Mouse (Mus musculus): Measurements from ENCODE around the gene Acap2. TPM values are rescaled to one million over a fixed set of nuclear protein-coding genes. Genes with fewer than 3 reads are reported as not detected.

Acap2 gene
- polyA plus RNA-seq, 1 experiment from 2014 or later: 26.3 TPM

- no peak overlapping the region for H3K4me2 ChIP-seq (ENCODE audit: low read depth, low read length)
- H3K9me3 ChIP-seq (ENCODE audit: control insufficient read depth, low read length): peaks cover 23% of the 10 kb centered on the region
- H3K4me1 ChIP-seq (ENCODE audit: control insufficient read depth, insufficient read depth, low read length): peaks cover 1% of the 10 kb centered on the region; the same call in 1 of the 2 replicates
- H3K4me3 ChIP-seq (ENCODE audit: low read depth, low read length): no peak overlapping the region
- ATAC-seq (ENCODE audit: low read depth): no peak
- H3K9ac ChIP-seq (ENCODE audit: low read depth, low read length): no peak overlapping the region
- H3K27me3 ChIP-seq (replicated peaks; ENCODE audit: control insufficient read depth, insufficient read depth, low read length): no peaks in the 10 kb centered on the region
- H3K27ac ChIP-seq (replicated peaks; ENCODE audit: low read depth, low read length): no peak overlapping the region
- no peak for DNase-seq (ENCODE audit: low spot score)
- 61% methylated on average over 6 of the region's 6 CpGs for WGBS
- H3K36me3 ChIP-seq (ENCODE audit: control insufficient read depth, insufficient read depth, low read length): peaks cover 38% of the 10 kb centered on the region
These were observed 40.6 kb downstream of the Acap2 start for GRCm38 (mm10) chr16:31160486-31160885.

- H3K36me3 ChIP-seq (ENCODE audit: control insufficient read depth, insufficient read depth, low read length): peaks cover 48% of the 10 kb centered on the region
- H3K27ac ChIP-seq (replicated peaks; ENCODE audit: low read depth, low read length): no peak overlapping the region
- no peak overlapping the region for H3K9ac ChIP-seq (ENCODE audit: low read depth, low read length)
- H3K4me2 ChIP-seq (ENCODE audit: low read depth, low read length): no peak overlapping the region
- no peak overlapping the region for H3K4me3 ChIP-seq (ENCODE audit: low read depth, low read length)
- H3K9me3 ChIP-seq (ENCODE audit: control insufficient read depth, low read length): peaks cover 24% of the 10 kb centered on the region
- 37% methylated on average over 2 of the region's 2 CpGs for WGBS
- DNase-seq (ENCODE audit: low spot score) (no peak), ATAC-seq (ENCODE audit: low read depth) (no peak)
- H3K27me3 ChIP-seq (replicated peaks; ENCODE audit: control insufficient read depth, insufficient read depth, low read length): no peaks in the 10 kb centered on the region
- no peaks in the 10 kb centered on the region; the same call in 1 of the 2 replicates for H3K4me1 ChIP-seq (ENCODE audit: control insufficient read depth, insufficient read depth, low read length)
These were observed 41.6 kb downstream of the Acap2 start for GRCm38 (mm10) chr16:31159491-31159890.

DNA sequence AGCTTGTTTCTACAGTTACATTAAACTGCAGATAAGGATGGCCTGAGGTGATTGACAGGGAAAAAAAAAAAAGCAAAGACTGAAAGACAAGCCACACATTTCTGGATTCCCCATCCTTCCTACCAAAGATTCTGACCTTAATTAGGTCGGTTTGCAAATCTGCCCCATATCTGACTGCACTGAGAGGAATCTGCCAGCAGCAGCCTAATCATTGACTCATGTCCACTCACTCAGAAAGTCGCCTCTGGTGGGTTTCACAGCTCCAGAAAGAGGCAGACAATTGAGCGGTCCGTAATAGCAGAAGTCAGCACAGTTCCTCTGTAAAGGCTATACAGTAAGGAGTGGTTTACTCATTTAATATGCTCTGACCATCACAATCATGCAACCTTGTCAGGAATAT lies 51.2 kb downstream of the Acap2 start:
- 90% methylated on average over 4 of the region's 4 CpGs for WGBS

GRCm38 (mm10) chr16:31148891-31149290 lies 52.2 kb downstream of the Acap2 start:
- H3K4me3 ChIP-seq (ENCODE audit: low read depth, low read length): no peak overlapping the region
- no peak for ATAC-seq (ENCODE audit: low read depth)

More for the DNA sequence above, 51.2 kb downstream of the Acap2 start:
- Histone ChIP-seq H3K27ac (replicated peaks; ENCODE audit: low read depth, low read length) (no peak overlapping the region), H3K4me2 (ENCODE audit: low read depth, low read length) (no peak overlapping the region), H3K4me3 (ENCODE audit: low read depth, low read length) (no peak overlapping the region), H3K9ac (ENCODE audit: low read depth, low read length) (no peak overlapping the region), H3K9me3 (ENCODE audit: control insufficient read depth, low read length) (no peaks in the 10 kb centered on the region), H3K4me1 (ENCODE audit: control insufficient read depth, insufficient read depth, low read length) (no peaks in the 10 kb centered on the region), H3K27me3 (replicated peaks; ENCODE audit: control insufficient read depth, insufficient read depth, low read length) (no peaks in the 10 kb centered on the region), H3K36me3 (ENCODE audit: control insufficient read depth, insufficient read depth, low read length) (peaks cover 33% of the 10 kb centered on the region; the same call in 1 of the 2 replicates)
- no peak for ATAC-seq (ENCODE audit: low read depth)
- DNase-seq (ENCODE audit: low spot score): no peak

DNA sequence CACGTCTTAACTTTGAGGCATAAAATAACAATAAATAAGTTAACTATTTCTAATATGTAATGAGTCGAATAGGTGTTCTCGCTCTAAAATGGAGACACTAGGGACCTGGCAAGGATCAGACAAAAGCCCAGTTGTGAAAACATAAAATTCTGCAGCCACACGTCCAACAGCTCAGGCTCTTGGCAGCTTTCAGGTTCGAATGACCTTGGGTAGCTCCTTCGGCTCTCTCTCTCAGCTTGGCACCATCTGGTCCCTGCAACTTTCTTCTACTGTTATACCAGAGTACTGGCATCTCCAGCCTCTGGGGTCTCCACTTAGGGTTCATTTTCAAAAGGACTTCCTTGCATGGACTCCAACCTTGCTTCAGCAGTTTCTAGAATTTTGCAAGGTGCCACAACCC lies 53.3 kb downstream of the Acap2 start:
- no peaks in the 10 kb centered on the region for H3K9me3 ChIP-seq (ENCODE audit: control insufficient read depth, low read length)
- WGBS: 86% methylated on average over 6 of the region's 6 CpGs
- H3K9ac ChIP-seq (ENCODE audit: low read depth, low read length): no peak overlapping the region
- no peak for DNase-seq (ENCODE audit: low spot score)
- H3K4me1 ChIP-seq (ENCODE audit: control insufficient read depth, insufficient read depth, low read length): no peaks in the 10 kb centered on the region
- no peaks in the 10 kb centered on the region for H3K27me3 ChIP-seq (replicated peaks; ENCODE audit: control insufficient read depth, insufficient read depth, low read length)
- no peak for ATAC-seq (ENCODE audit: low read depth)
- H3K27ac ChIP-seq (replicated peaks; ENCODE audit: low read depth, low read length): no peak overlapping the region
- H3K4me2 ChIP-seq (ENCODE audit: low read depth, low read length): no peak overlapping the region
- no peak overlapping the region for H3K4me3 ChIP-seq (ENCODE audit: low read depth, low read length)
- H3K36me3 ChIP-seq (ENCODE audit: control insufficient read depth, insufficient read depth, low read length): peaks cover 21% of the 10 kb centered on the region; the same call in 1 of the 2 replicates

More at GRCm38 (mm10) chr16:31148891-31149290, 52.2 kb downstream of the Acap2 start:
- Histone ChIP-seq H3K27ac (replicated peaks; ENCODE audit: low read depth, low read length) (no peak overlapping the region), H3K9ac (ENCODE audit: low read depth, low read length) (no peak overlapping the region), H3K4me2 (ENCODE audit: low read depth, low read length) (no peak overlapping the region), H3K36me3 (ENCODE audit: control insufficient read depth, insufficient read depth, low read length) (peaks cover 24% of the 10 kb centered on the region; the same call in 1 of the 2 replicates), H3K27me3 (replicated peaks; ENCODE audit: control insufficient read depth, insufficient read depth, low read length) (no peaks in the 10 kb centered on the region), H3K9me3 (ENCODE audit: control insufficient read depth, low read length) (no peaks in the 10 kb centered on the region), H3K4me1 (ENCODE audit: control insufficient read depth, insufficient read depth, low read length) (no peaks in the 10 kb centered on the region)
- no peak for DNase-seq (ENCODE audit: low spot score)
- 73% methylated on average over 6 of the region's 6 CpGs for WGBS

DNA sequence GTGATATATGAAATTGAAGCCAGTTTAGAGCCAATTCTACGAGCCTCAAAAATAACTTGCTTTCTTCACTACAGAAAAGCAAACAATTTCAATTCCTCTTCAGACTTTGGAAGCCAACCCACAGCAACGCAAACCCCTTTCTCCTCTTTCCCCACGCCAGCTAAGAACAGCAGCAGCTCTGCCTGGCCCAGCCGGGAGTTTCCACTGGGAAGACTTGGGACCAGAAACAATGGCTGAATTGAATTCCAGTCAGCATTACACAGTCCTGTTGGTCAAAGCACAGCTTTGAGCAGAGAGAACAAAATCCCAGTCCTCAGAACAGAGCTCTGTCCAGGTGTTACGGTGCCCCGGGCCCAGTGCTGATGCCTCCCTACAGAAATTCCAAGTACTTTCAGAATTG lies 59.1 kb downstream of the Acap2 start:
- ATAC-seq (ENCODE audit: low read depth): no peak
- 55% methylated on average over 6 of the region's 6 CpGs for WGBS
- Histone ChIP-seq H3K36me3 (ENCODE audit: control insufficient read depth, insufficient read depth, low read length) (peaks cover 17% of the 10 kb centered on the region), H3K4me3 (ENCODE audit: low read depth, low read length) (no peak overlapping the region), H3K9ac (ENCODE audit: low read depth, low read length) (no peak overlapping the region), H3K4me2 (ENCODE audit: low read depth, low read length) (no peak overlapping the region), H3K27ac (replicated peaks; ENCODE audit: low read depth, low read length) (peak overlapping the region; percentile 6; the same call in 1 of the 2 replicates), H3K4me1 (ENCODE audit: control insufficient read depth, insufficient read depth, low read length) (no peaks in the 10 kb centered on the region), H3K27me3 (replicated peaks; ENCODE audit: control insufficient read depth, insufficient read depth, low read length) (no peaks in the 10 kb centered on the region), H3K9me3 (ENCODE audit: control insufficient read depth, low read length) (no peaks in the 10 kb centered on the region)
- no peak for DNase-seq (ENCODE audit: low spot score)

- ATAC-seq (ENCODE audit: low read depth): no peak
- no peak overlapping the region for H3K4me3 ChIP-seq (ENCODE audit: low read depth, low read length)
- H3K9ac ChIP-seq (ENCODE audit: low read depth, low read length): no peak overlapping the region
- H3K27ac ChIP-seq (replicated peaks; ENCODE audit: low read depth, low read length): no peak overlapping the region
- DNase-seq (ENCODE audit: low spot score): no peak
- H3K9me3 ChIP-seq (ENCODE audit: control insufficient read depth, low read length): no peaks in the 10 kb centered on the region
- peaks cover 28% of the 10 kb centered on the region for H3K36me3 ChIP-seq (ENCODE audit: control insufficient read depth, insufficient read depth, low read length)
- WGBS: 52% methylated on average over 13 of the region's 13 CpGs
- H3K4me2 ChIP-seq (ENCODE audit: low read depth, low read length): no peak overlapping the region
- H3K27me3 ChIP-seq (replicated peaks; ENCODE audit: control insufficient read depth, insufficient read depth, low read length): no peaks in the 10 kb centered on the region
- no peaks in the 10 kb centered on the region for H3K4me1 ChIP-seq (ENCODE audit: control insufficient read depth, insufficient read depth, low read length)
These were observed 64.3 kb downstream of the Acap2 start for GRCm38 (mm10) chr16:31136616-31137253.

DNA sequence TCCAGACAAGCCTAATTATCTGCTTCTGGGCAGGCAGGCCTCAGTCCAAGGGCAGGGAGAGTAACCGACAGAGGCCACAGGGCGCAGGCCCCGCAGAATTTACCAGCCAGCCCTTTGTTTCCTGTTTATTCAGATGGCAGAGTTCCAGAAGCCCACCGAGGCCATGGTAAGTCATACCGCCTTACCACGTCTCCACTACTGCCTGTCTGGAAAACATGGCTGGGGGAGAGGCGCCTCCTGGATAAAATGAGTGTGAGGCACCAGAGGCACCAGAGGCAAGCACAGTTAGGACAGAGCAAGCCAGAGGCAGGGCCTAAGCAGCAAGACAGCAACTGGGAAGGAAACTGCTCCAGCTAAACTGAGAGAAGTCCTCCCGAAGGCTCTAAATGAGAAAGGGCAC lies 65.5 kb downstream of the Acap2 start:
- Histone ChIP-seq H3K9ac (ENCODE audit: low read depth, low read length) (no peak overlapping the region), H3K9me3 (ENCODE audit: control insufficient read depth, low read length) (no peaks in the 10 kb centered on the region), H3K27ac (replicated peaks; ENCODE audit: low read depth, low read length) (0 out of 2 replicates have a peak overlapping the region, but pooled peaks have one; percentile 42), H3K4me3 (ENCODE audit: low read depth, low read length) (no peak overlapping the region), H3K27me3 (replicated peaks; ENCODE audit: control insufficient read depth, insufficient read depth, low read length) (no peaks in the 10 kb centered on the region), H3K4me1 (ENCODE audit: control insufficient read depth, insufficient read depth, low read length) (no peaks in the 10 kb centered on the region), H3K36me3 (ENCODE audit: control insufficient read depth, insufficient read depth, low read length) (peaks cover 33% of the 10 kb centered on the region), H3K4me2 (ENCODE audit: low read depth, low read length) (no peak overlapping the region)
- ATAC-seq (ENCODE audit: low read depth) (no peak), DNase-seq (ENCODE audit: low spot score) (peak; percentile 24)
- WGBS: 31% methylated on average over 8 of the region's 8 CpGs

- DNase-seq (ENCODE audit: low spot score): no peak
- H3K36me3 ChIP-seq (ENCODE audit: control insufficient read depth, insufficient read depth, low read length): peaks cover 37% of the 10 kb centered on the region
- no peak for ATAC-seq (ENCODE audit: low read depth)
- H3K9ac ChIP-seq (ENCODE audit: low read depth, low read length): no peak overlapping the region
- H3K4me2 ChIP-seq (ENCODE audit: low read depth, low read length): no peak overlapping the region
- WGBS: 26% methylated on average over 5 of the region's 5 CpGs
- H3K9me3 ChIP-seq (ENCODE audit: control insufficient read depth, low read length): no peaks in the 10 kb centered on the region
- H3K4me1 ChIP-seq (ENCODE audit: control insufficient read depth, insufficient read depth, low read length): no peaks in the 10 kb centered on the region
- no peak overlapping the region for H3K27ac ChIP-seq (replicated peaks; ENCODE audit: low read depth, low read length)
- H3K27me3 ChIP-seq (replicated peaks; ENCODE audit: control insufficient read depth, insufficient read depth, low read length): no peaks in the 10 kb centered on the region
- no peak overlapping the region for H3K4me3 ChIP-seq (ENCODE audit: low read depth, low read length)
These were observed 69.5 kb downstream of the Acap2 start for GRCm38 (mm10) chr16:31131531-31131930.
